Mouse (Mus musculus): ENCODE measurements at regions not wholly inside any gene's neighbourhood (a gene's known extent, or its start where the extent isn't known, plus 50 kb on each side); places are given as distances from the start of the nearest gene placed in this dataset.

DNA sequence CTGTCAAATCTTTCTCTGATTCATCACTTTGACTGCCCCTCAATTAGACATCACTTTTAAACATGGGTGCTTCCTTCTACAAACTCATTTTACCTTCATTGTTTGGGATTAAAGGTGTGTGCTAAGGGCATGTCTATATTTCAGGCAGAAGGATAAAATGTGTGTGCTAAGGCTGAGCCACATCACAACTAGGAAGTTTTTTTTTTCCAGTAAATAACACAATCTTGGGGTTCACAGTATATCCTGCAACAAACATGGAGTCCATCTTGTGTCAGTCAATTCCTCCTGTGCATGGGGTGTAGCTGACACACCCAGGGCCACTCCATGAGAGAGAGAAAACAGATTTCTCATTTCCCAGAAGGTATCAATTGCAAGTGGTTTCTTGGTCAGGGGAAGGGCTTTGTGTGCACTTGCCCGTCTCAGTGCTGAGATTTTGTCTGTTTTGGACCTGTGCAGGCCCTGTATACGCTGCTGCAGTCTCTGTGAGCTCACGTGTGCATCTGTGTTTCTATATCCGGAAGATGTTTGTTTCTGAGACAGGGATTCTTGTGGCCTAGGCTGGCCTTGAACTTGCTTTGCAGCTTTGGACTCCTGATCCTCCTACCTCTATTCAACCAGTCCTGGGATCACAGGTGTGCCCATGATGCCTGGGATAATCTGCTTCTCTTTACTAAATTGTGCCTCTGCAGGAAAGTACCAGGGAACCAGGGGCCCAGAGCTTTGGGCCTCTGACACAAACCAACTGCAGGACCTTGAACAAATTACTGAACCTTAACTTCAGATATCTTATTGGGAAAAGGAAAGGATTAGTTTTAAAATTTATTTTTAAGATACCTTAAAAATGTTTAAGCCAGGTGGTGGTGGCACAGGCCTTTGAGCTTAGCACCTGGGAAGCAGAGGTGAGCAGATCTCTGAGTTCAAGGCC is 63.9 kb upstream of the Cpsf6 start:
- Histone ChIP-seq H3K27me3 (replicated peaks) (no peaks in the 10 kb centered on the region; the same call in 1 of the 2 replicates), H3K4me2 (no peak overlapping the region), H3K36me3 (no peaks in the 10 kb centered on the region), H3K27ac (ENCODE audit: poor library complexity, severe bottlenecking) (no peak overlapping the region), H3K4me1 (replicated peaks) (no peaks in the 10 kb centered on the region), H3K9ac (no peak overlapping the region), H3K4me3 (no peak overlapping the region), H3K9me3 (replicated peaks) (peaks cover 7% of the 10 kb centered on the region)
- WGBS = 82% methylated on average over 4 of the region's 4 CpGs
- no peak for ATAC-seq (ENCODE audit: insufficient number of reproducible peaks, low FRiP score)

DNA sequence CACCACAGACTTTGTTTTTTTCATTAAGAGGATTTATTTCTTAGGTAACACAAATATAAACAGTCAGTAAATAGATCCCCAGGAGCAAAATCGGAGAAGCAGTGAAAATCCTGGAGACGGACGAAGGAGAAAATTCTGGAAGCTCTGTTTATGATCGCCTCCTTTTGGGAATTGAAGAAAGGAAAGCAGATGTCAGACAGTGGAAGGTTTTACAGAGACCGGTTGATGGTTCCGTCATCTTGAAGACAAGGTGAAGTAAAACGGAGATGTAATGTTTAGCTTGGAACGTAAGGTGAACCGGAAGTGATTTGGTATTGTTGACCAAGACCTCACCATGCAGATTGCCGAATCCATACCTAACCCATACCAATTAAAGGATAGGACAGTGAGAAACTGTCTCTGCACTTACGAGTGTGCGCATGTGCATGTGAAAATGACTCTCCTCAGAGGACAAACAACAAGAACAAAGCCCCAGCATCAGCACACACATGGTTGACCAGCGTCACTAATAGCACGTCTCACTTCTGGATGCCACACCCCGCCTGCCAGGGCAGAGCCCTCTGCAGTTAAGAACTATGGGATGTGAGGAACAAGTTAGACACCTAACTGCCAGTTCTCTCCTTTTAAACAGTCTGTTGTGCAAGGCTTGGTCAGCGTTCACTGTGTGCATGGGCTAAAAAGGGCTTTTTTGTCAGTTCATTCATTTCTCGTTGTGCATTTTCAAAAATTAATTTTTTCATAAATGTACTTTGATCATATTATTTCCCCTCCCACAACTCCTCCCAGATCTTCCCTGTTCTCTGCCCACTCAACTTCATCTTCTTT is 62.4 kb upstream of the Cpsf6 start:
- H3K4me1 ChIP-seq (replicated peaks) = no peaks in the 10 kb centered on the region
- H3K27me3 ChIP-seq (replicated peaks) = no peaks in the 10 kb centered on the region; the same call in 1 of the 2 replicates
- WGBS = 89% methylated on average over 17 of the region's 17 CpGs
- no peak overlapping the region for H3K9ac ChIP-seq
- no peak overlapping the region for H3K4me3 ChIP-seq
- no peak for ATAC-seq (ENCODE audit: insufficient number of reproducible peaks, low FRiP score)
- no peak overlapping the region for H3K27ac ChIP-seq (ENCODE audit: poor library complexity, severe bottlenecking)
- H3K4me2 ChIP-seq = no peak overlapping the region
- peaks cover 7% of the 10 kb centered on the region for H3K9me3 ChIP-seq (replicated peaks)
- H3K36me3 ChIP-seq = no peaks in the 10 kb centered on the region

DNA sequence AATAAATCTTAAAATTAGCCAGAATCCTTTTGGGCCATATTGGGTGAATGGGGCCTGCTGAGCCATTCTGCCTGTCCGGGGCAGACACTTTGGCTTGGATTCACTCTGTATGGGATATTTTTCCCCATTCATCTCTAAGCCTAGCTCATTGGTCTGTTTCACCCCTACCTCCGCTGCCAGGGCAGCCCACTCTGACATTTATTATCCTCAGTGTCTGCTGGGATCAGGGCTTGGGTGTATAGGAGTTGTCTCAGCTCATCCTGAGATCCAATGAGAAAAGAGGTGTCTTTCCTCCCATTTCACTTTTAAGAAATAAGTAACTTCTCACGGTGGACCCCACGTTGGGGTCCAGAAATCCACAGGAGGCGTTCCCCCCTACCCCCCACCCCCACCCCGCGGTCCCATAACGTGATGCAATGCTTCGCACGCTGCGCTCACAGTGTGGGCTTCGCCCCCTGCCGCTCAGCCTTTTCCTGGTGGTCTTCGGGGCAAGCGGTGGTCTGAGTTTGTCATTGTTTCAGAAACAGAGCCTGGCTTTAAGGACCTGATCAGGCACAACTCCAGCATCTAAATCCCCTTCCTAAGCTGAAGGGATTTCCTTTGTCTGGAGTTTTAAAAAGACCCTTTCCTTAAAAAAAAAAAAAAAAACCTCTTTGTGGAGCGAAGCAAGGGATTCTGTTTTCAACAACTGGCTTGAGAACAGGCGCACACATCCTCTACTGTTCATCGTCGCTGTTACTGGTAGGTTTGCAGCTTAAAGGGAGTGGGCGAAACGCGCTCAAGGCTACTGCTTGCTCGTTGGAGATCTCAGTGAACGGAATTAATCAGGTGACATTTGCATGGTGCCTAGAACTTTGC is 61.5 kb upstream of the Cpsf6 start:
- no peaks in the 10 kb centered on the region for H3K4me1 ChIP-seq (replicated peaks)
- peaks cover 7% of the 10 kb centered on the region for H3K9me3 ChIP-seq (replicated peaks)
- peak overlapping the region; percentile 37; the same call in 1 of the 2 replicates for H3K4me2 ChIP-seq
- H3K27me3 ChIP-seq (replicated peaks) = no peaks in the 10 kb centered on the region; the same call in 1 of the 2 replicates
- WGBS = 42% methylated on average over 24 of the region's 24 CpGs
- no peak for ATAC-seq (ENCODE audit: insufficient number of reproducible peaks, low FRiP score)
- no peaks in the 10 kb centered on the region for H3K36me3 ChIP-seq
- no peak overlapping the region for H3K27ac ChIP-seq (ENCODE audit: poor library complexity, severe bottlenecking)
- H3K4me3 ChIP-seq = no peak overlapping the region
- H3K9ac ChIP-seq = no peak overlapping the region

DNA sequence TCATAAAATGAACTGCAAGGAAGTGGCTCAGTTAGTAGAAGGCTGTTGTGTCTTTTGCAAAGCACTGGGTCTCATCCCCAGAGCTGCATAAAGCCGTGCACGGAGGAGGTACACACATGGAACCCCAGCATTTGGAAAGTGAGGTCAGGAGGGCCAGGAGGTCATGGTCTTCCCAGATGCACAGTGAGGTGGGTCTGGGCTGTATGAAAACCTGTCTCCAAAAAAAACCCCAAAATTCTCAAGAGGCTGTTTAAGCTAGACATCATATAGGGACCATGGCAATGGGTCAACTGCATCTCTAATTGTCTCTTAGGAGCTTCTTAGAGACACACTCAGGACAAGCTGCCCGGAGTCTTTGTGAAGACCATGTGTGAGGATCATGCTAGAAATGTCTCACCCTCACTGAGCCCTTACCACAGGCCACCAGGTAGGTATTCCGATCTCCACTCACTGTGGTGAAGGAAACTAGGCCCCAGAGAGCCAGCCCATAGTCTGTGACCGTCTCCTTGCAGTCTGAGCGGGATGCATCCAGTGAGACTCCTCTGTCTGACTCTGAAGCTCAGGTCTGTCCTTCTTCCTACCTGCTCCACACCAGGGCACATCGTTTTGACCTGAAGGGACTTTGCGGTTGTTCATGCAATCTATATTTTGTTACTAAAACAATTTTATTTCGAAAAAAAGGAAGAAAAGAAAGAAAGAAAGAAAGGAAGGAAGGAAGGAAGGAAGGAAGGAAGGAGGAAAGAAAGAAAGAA is 60.6 kb upstream of the Cpsf6 start:
- no peak overlapping the region for H3K4me3 ChIP-seq
- H3K36me3 ChIP-seq = no peaks in the 10 kb centered on the region
- no peak overlapping the region for H3K27ac ChIP-seq (ENCODE audit: poor library complexity, severe bottlenecking)
- H3K9ac ChIP-seq = no peak overlapping the region
- ATAC-seq (ENCODE audit: insufficient number of reproducible peaks, low FRiP score) = no peak
- no peaks in the 10 kb centered on the region; the same call in 1 of the 2 replicates for H3K27me3 ChIP-seq (replicated peaks)
- peaks cover 7% of the 10 kb centered on the region for H3K9me3 ChIP-seq (replicated peaks)
- no peak overlapping the region for H3K4me2 ChIP-seq
- 78% methylated on average over 9 of the region's 9 CpGs for WGBS
- no peaks in the 10 kb centered on the region for H3K4me1 ChIP-seq (replicated peaks)

- H3K27ac ChIP-seq (ENCODE audit: poor library complexity, severe bottlenecking) = no peak overlapping the region
- H3K4me3 ChIP-seq = no peak overlapping the region
- H3K36me3 ChIP-seq = no peaks in the 10 kb centered on the region
- WGBS = 86% methylated on average over 3 of the region's 3 CpGs
- H3K4me1 ChIP-seq (replicated peaks) = no peaks in the 10 kb centered on the region; the same call in 1 of the 2 replicates
- H3K27me3 ChIP-seq (replicated peaks) = no peaks in the 10 kb centered on the region; the same call in 1 of the 2 replicates
- no peak overlapping the region for H3K4me2 ChIP-seq
- ATAC-seq (ENCODE audit: insufficient number of reproducible peaks, low FRiP score) = no peak
- peaks cover 7% of the 10 kb centered on the region for H3K9me3 ChIP-seq (replicated peaks)
- H3K9ac ChIP-seq = no peak overlapping the region
These were observed 59.6 kb upstream of the Cpsf6 start for GRCm38 (mm10) chr10:117439206-117440110.

DNA sequence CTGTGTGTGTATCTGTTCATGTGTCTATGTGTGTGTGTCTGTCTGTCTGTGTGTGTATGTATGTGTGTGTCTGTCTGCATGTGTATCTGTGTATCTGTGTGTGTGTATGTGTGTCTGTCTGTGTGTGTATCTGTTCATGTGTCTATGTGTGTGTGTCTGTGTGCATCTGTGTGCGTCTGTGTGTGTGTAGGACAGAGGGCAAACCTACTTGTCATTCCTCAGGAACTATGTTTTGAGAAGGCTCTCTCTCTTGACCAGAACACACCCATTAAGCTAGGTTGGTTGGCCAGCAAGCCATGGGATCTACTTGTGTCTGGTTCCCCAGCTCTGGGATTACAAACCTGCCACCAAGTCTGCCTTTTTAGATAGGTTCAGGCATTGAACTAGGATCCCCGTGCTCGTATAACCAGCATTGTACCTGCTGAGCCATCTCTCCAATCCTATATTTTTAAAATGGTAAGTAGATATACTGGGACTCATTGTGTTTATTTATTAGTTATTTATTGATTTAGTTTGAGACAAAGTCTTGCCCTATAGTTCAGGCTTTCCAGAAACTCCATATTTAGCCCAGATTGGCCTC is 58.9 kb upstream of the Cpsf6 start:
- no peak overlapping the region; the same call in 1 of the 2 replicates for H3K27ac ChIP-seq (ENCODE audit: poor library complexity, severe bottlenecking)
- WGBS = 81% methylated on average over 3 of the region's 3 CpGs
- ATAC-seq (ENCODE audit: insufficient number of reproducible peaks, low FRiP score) = no peak

GRCm38 (mm10) chr10:117437970-117438369 is 58.2 kb upstream of the Cpsf6 start:
- ATAC-seq (ENCODE audit: insufficient number of reproducible peaks, low FRiP score) = no peak
- no peak overlapping the region for H3K4me3 ChIP-seq
- no peaks in the 10 kb centered on the region for H3K36me3 ChIP-seq
- no peak overlapping the region for H3K4me2 ChIP-seq
- peaks cover 1% of the 10 kb centered on the region for H3K9me3 ChIP-seq (replicated peaks)
- WGBS = 82% methylated on average over 2 of the region's 2 CpGs
- no peaks in the 10 kb centered on the region; the same call in 1 of the 2 replicates for H3K4me1 ChIP-seq (replicated peaks)
- no peak overlapping the region for H3K27ac ChIP-seq (ENCODE audit: poor library complexity, severe bottlenecking)
- peaks cover 7% of the 10 kb centered on the region; the same call in 1 of the 2 replicates for H3K27me3 ChIP-seq (replicated peaks)
- no peak overlapping the region for H3K9ac ChIP-seq

More for the DNA sequence above, 58.9 kb upstream of the Cpsf6 start:
- Histone ChIP-seq H3K4me2 (no peak overlapping the region), H3K4me1 (replicated peaks) (no peaks in the 10 kb centered on the region; the same call in 1 of the 2 replicates), H3K9me3 (replicated peaks) (peaks cover 6% of the 10 kb centered on the region), H3K36me3 (no peaks in the 10 kb centered on the region), H3K27me3 (replicated peaks) (peaks cover 7% of the 10 kb centered on the region; the same call in 1 of the 2 replicates), H3K9ac (no peak overlapping the region), H3K4me3 (no peak overlapping the region)

- no peak for ATAC-seq (ENCODE audit: insufficient number of reproducible peaks, low FRiP score)
- 0 out of 2 replicates have a peak overlapping the region, but pooled peaks have one; percentile 35 for H3K4me2 ChIP-seq
These were observed 57.3 kb upstream of the Cpsf6 start for GRCm38 (mm10) chr10:117436875-117437715.

More at GRCm38 (mm10) chr10:117436875-117437715, 57.3 kb upstream of the Cpsf6 start:
- H3K27ac ChIP-seq (ENCODE audit: poor library complexity, severe bottlenecking) = no peak overlapping the region
- WGBS = 48% methylated on average over 27 of the region's 27 CpGs
- no peaks in the 10 kb centered on the region for H3K9me3 ChIP-seq (replicated peaks)
- no peak overlapping the region for H3K9ac ChIP-seq
- H3K4me1 ChIP-seq (replicated peaks) = peaks cover 2% of the 10 kb centered on the region; the same call in 1 of the 2 replicates
- peaks cover 7% of the 10 kb centered on the region; the same call in 1 of the 2 replicates for H3K27me3 ChIP-seq (replicated peaks)
- H3K4me3 ChIP-seq = no peak overlapping the region
- no peaks in the 10 kb centered on the region for H3K36me3 ChIP-seq
